Mouse (Mus musculus): Measurements from ENCODE around the gene Rlbp1. TPM values are rescaled to one million over a fixed set of nuclear protein-coding genes. Genes with fewer than 3 reads are reported as not detected.

Rlbp1 gene
- polyA plus RNA-seq, 1 experiment from 2014 or later = 0.39 TPM

GRCm38 (mm10) chr7:79346555-79347075 lies 40.2 kb downstream of the Rlbp1 start:
- Histone ChIP-seq H3K9ac (no peak overlapping the region), H3K27ac (no peak overlapping the region), H3K4me2 (no peak overlapping the region), H3K9me3 (replicated peaks) (no peaks in the 10 kb centered on the region), H3K4me1 (no peaks in the 10 kb centered on the region), H3K36me3 (peaks cover 49% of the 10 kb centered on the region), H3K4me3 (replicated peaks) (no peak overlapping the region), H3K27me3 (no peaks in the 10 kb centered on the region)
- 55% methylated on average over 8 of the region's 8 CpGs for WGBS
- ATAC-seq (replicated peaks; ENCODE audit: low FRiP score) = no peak

GRCm38 (mm10) chr7:79345902-79346301 lies 40.9 kb downstream of the Rlbp1 start:
- no peak overlapping the region for H3K4me2 ChIP-seq
- peaks cover 45% of the 10 kb centered on the region for H3K36me3 ChIP-seq
- H3K4me1 ChIP-seq = no peaks in the 10 kb centered on the region
- no peaks in the 10 kb centered on the region for H3K9me3 ChIP-seq (replicated peaks)
- no peak for ATAC-seq (replicated peaks; ENCODE audit: low FRiP score)
- H3K4me3 ChIP-seq (replicated peaks) = no peak overlapping the region
- H3K27ac ChIP-seq = no peak overlapping the region
- H3K9ac ChIP-seq = no peak overlapping the region
- no peaks in the 10 kb centered on the region for H3K27me3 ChIP-seq
- WGBS = 56% methylated on average over 4 of the region's 4 CpGs

GRCm38 (mm10) chr7:79336362-79336910 lies 50.4 kb downstream of the Rlbp1 start:
- Histone ChIP-seq H3K4me1 (no peaks in the 10 kb centered on the region), H3K4me3 (replicated peaks) (no peak overlapping the region), H3K4me2 (no peak overlapping the region), H3K9me3 (replicated peaks) (no peaks in the 10 kb centered on the region), H3K27me3 (no peaks in the 10 kb centered on the region), H3K27ac (no peak overlapping the region), H3K9ac (no peak overlapping the region), H3K36me3 (peaks cover 23% of the 10 kb centered on the region; the same call in 1 of the 2 replicates)
- ATAC-seq (replicated peaks; ENCODE audit: low FRiP score) = no peak
- WGBS = 95% methylated on average over 8 of the region's 8 CpGs

GRCm38 (mm10) chr7:79333419-79333818 lies 53.4 kb downstream of the Rlbp1 start:
- no peak overlapping the region for H3K4me2 ChIP-seq
- no peaks in the 10 kb centered on the region for H3K9me3 ChIP-seq (replicated peaks)
- H3K36me3 ChIP-seq = peaks cover 45% of the 10 kb centered on the region
- H3K4me1 ChIP-seq = no peaks in the 10 kb centered on the region
- H3K4me3 ChIP-seq (replicated peaks) = no peak overlapping the region
- H3K27me3 ChIP-seq = no peaks in the 10 kb centered on the region
- no peak for ATAC-seq (replicated peaks; ENCODE audit: low FRiP score)
- 74% methylated on average over 3 of the region's 3 CpGs for WGBS
- no peak overlapping the region for H3K9ac ChIP-seq
- H3K27ac ChIP-seq = no peak overlapping the region

GRCm38 (mm10) chr7:79331197-79331596 lies 55.7 kb downstream of the Rlbp1 start:
- Histone ChIP-seq H3K36me3 (peaks cover 56% of the 10 kb centered on the region), H3K9me3 (replicated peaks) (no peaks in the 10 kb centered on the region), H3K27ac (no peak overlapping the region), H3K4me1 (no peaks in the 10 kb centered on the region), H3K4me3 (replicated peaks) (no peak overlapping the region), H3K4me2 (no peak overlapping the region), H3K27me3 (no peaks in the 10 kb centered on the region), H3K9ac (no peak overlapping the region)
- ATAC-seq (replicated peaks; ENCODE audit: low FRiP score) = no peak
- 71% methylated on average over 10 of the region's 10 CpGs for WGBS

GRCm38 (mm10) chr7:79328769-79329168 lies 58.1 kb downstream of the Rlbp1 start:
- no peak overlapping the region for H3K4me3 ChIP-seq (replicated peaks)
- peaks cover 53% of the 10 kb centered on the region for H3K36me3 ChIP-seq
- ATAC-seq (replicated peaks; ENCODE audit: low FRiP score) = no peak
- H3K9ac ChIP-seq = no peak overlapping the region
- H3K4me2 ChIP-seq = no peak overlapping the region
- H3K27ac ChIP-seq = no peak overlapping the region
- no peaks in the 10 kb centered on the region for H3K27me3 ChIP-seq
- H3K4me1 ChIP-seq = peaks cover 12% of the 10 kb centered on the region
- WGBS = 90% methylated on average over 5 of the region's 5 CpGs
- H3K9me3 ChIP-seq (replicated peaks) = no peaks in the 10 kb centered on the region

Other genes starting within 250 kb of the Rlbp1 start
- gene Mfge8, start 238.0 kb downstream of the Rlbp1 start, polyA plus RNA-seq (2015; fragmentation: Nextera tagmentation; extraction: Ambion mirVana) = 249 and 265 TPM in 2 replicates
- 12.0 and 12.2 TPM in 2 replicates for gene Abhd2, start 113.8 kb downstream of the Rlbp1 start, polyA plus RNA-seq (2015; fragmentation: Nextera tagmentation; extraction: Ambion mirVana)
- 12.0 and 12.6 TPM in 2 replicates for gene Fanci, start 4.9 kb upstream of the Rlbp1 start, polyA plus RNA-seq (2015; fragmentation: Nextera tagmentation; extraction: Ambion mirVana)
- 32.9 and 36.7 TPM in 2 replicates for gene Polg, start 79.3 kb upstream of the Rlbp1 start, polyA plus RNA-seq (2015; fragmentation: Nextera tagmentation; extraction: Ambion mirVana)
- 28.8 and 29.9 TPM in 2 replicates for gene Rhcg, start 230.6 kb upstream of the Rlbp1 start, polyA plus RNA-seq (2015; fragmentation: Nextera tagmentation; extraction: Ambion mirVana)